Mouse (Mus musculus) CD4-positive helper T cell, adult 2 months (primary cell): Measurements from ENCODE around the gene Gm9918.

Experiments used
- DNase-seq: peaks from one replicate; pipeline ENCODE4 v3.0.0-alpha.2; 2012; ENCODE audit warnings: low read depth, missing footprints, low spot score

The Gm9918 gene

DNA sequence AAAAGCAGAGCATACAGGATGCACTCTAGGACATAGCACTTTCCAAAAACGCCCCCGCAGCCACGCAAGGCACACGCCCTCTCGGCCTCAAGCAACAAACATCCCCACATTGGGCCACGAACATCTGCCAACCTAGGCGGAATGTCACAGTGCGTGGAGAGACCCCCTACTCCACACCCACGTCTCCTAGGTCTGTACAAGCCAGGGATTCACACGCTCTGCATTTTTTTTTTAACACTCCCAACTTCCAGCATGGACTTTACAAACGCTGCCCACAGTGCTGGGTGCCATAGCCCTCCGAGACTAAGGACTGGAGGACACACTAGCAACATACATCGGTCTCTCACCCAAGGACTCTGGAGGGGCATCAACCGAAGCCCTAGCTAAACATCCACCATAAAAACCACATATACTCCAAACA is 24.9 kb upstream of the Gm9918 start:
- DNase-seq, result peak; percentile 57

DNA sequence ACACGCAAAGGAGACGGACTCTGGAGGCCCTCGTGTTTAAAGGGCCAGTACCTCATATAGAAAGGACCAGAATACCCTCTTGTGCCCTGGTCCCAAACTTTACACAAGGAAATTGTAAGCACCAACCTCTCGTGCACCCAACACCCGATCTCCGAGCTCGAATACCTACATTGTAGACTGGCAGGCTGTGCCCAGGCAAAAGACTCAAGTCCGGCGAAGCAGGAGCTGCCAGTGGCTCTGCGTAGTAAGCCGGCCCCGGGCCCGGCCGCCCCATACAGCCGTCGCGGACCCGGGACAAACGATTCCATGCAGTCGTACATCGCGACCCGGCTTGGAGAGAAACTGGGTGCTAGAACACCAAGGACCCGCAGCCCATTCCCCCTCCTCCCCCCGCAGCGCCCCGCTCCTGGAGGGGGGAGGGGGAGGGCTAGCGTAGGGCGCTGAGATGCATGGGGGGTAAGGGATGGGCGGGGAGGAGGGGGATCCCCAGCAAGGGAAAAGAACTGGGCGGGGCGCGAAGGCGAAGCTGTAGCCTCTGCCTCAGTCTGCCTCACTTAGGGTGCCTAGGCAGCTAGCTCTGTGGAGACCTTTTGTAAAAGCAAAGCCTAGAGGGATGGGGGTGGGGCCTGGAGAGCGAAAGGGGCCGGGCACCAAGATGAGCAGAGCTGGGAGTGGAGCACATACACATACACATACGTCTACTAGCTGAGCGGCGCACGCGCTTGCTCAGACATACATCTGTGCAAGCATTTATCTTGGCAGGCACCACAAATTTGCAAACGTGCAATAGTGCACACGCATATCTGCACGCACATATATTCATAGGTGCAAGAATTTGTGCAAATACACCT is 24.2 kb upstream of the Gm9918 start:
- peak; percentile 93 for DNase-seq

DNA sequence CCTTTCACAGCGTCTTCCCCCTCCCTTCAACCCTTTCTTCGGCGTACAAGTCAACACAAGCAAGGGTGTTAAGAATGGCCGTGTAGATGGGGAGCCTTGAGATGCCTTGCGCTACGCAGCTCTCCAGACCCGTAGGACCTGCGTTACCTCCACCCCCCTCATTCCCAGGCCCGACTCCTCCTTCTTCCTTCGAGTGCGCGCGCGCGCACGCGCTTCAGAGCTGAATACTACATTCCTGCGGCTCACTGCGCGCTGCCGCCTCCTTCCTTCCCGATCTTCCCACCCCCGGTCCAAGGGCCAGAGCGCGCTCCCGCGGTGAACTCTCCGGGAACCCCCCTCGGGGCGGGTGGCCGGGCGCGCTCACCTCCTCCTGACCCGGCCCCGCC is 23.5 kb upstream of the Gm9918 start:
- peak; percentile 89 for DNase-seq

DNA sequence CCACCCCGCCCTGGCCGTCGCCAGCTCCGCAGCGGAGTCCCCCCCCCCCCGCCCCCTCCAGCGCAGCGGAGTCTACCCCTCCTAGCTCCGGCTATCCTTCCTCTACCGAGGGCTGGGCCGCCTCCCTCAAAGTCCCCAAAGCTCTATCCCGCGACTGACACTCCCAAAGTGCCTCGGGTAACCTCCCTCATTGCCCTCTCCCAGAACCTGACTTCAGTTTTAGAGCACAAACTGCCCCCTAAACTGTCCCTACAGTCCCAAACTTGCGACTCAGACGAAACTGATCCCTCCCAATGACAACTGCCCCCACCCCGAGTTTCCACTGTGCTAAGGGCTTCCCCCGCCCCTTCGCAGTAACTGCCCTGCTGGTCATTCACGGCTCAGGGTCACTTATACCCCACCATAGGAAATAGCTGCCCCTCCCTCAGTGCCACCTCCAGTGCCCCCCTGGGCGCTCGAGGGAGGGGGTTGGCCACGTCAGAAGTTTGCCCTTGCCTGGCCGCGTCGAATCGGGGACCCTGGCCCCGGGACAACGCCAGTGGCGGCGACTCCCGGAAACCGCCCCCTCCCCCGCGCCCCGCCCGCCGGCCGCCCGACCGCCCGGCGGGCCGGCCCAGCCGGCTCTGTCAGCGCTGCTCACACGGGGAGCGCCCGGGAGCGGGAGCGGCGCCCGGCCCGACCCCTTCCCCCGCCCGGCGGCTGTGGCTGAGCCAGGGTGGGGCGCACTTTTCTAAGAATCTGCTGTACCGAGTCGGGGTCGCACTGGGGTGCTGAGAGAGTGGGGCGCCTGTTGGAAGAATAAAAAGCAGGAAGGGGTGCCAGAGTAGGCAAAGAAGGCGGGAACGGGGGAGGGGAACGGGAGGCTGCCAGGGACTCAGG is 22.9 kb upstream of the Gm9918 start:
- DNase-seq, result no peak

DNA sequence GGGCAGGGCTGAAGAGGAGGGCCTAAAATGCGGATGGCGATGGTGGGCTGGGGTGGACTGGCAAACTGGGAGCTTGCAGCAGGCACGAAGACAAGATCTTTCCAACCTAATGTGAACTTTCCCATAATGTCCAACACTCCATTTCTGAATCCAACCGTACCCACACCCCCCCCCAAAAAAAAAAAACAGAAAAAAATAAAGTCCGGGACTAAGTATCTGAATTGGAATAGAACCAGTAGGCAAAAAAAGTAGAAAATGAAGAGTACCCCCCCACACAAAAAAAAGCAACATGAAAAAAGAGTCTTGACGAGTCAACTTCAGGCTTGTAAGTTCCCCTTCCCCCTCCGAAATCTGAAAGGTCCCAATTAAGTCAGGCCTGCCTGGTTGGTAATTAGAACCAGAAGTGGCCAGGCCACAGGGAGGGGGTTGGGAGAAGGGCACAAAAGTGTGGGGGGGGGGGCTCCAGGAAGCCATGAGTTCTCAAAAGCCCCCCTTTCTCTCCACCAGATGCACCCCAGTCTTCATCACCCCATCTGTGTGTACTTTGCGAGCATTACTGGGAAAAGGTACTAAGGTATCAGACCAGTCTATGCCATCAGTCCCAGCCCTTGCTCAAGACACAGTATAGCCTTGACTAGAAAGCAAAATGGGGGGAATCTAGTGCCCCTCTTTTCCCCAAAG is 22.1 kb upstream of the Gm9918 start:
- peak; percentile 10 for DNase-seq

DNA sequence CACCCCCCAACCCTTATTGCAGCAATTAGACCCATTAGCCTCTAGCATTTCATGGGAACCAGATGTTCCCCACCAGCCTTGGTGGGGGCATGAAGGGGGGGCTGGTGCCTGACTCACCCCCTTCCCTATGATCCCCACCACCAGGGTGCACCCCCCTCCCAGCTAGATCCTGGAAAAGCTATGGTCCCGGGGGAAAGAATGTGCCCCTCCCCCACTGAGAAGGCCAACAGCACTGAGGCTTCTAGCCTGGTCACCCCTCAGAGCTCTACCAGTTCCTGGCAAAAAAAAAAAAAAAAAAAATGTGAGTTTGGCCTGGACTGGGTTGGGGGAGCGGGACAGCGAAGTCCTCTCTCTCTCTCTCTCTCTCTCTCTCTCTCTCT is 21.6 kb upstream of the Gm9918 start:
- peak; percentile 2 for DNase-seq

DNA sequence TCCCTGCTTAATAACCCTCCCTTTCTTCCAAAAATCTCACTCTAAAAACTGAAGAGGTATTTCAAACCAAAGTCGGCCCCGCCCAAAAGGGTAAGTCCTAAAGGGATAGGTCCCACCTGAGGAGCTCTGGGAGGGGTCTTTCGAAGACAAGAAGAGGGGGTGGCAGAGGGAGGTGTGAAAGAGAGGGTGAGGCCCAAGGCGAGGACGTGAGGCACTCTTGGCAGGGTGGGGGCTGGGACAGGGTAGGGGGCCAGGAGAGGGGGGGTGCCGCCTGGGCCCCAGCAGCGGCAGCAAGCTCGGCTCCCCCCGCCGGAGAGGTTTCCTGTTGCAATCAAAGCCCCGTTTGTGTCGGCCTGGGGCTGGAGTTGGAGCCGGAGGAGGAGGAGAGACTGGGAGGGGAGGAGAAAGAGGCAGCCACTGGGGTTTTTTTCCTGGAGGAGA is 21.1 kb upstream of the Gm9918 start:
- no peak for DNase-seq

DNA sequence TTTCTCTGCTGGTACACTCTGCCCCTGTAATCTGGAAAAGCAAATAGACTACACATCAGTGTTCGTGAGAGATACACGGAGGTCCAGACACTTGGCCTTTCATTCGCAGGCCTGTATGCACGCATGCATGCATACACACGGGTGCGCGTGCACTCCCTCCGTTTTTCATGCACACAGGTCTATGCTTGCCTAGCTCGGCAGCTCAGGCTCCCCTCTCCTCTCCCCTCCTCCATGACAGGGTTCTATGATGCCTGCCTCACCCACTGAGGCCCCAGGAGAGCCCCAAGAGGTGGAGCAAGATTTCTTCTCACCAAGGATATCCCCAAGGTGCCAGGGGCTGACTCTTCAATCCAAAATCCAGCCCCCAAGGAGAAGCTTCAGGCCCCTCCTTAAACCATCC is 20.4 kb upstream of the Gm9918 start:
- no peak for DNase-seq

DNA sequence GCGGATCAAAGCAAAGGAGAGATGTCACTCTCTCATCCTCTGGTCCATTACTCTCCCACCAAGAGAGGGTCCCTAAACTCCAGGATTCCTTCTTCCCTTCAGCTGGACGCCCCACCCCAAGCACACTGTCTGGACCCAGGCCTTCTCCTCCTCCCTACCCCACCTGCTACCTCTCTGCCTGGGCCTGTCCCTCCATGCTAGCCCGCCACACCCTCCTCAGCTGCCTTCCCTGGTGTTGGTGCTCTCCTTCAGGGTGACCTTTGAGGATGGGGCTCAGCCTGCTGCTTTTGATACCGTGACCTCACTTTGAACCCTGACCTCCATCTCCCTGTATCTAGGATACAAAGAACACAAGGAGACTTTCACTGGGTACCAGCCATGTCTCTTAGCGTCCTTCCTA is 19.8 kb upstream of the Gm9918 start:
- no peak for DNase-seq

DNA sequence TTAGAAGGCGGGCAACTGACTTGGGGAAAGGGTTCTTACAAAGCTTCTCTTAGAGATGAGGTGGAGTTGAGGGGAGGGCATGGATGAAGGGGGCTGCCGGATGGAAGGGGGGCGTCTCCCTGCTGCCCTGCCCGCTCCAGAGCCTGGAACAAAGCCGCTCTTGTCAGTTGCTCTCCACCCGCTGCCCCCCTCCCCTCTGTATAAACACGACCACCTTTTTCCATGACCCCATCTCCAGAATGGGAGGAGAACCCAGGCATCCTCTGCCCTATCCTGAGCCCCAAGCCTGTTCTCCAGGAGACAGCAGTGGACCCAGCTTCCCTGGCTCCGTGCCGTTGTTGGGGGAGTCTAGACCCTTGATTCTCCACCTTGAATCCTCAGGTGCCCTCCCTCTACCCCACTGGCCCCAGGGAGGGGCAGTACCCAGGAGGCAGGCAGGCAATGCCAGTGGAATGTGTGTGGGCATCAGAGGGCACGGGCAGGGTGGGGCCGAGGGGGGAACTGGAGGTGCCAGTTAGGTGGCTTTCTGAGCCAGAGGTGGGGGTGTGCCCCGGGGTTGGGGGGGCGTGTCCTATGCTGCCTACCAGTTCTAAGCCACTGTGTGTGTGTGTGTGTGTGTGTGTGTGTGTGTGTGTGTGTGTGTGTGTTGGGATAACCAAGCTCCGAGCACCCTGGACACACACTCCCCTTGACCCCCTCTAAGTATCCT is 14.7 kb upstream of the Gm9918 start:
- DNase-seq, result no peak

DNA sequence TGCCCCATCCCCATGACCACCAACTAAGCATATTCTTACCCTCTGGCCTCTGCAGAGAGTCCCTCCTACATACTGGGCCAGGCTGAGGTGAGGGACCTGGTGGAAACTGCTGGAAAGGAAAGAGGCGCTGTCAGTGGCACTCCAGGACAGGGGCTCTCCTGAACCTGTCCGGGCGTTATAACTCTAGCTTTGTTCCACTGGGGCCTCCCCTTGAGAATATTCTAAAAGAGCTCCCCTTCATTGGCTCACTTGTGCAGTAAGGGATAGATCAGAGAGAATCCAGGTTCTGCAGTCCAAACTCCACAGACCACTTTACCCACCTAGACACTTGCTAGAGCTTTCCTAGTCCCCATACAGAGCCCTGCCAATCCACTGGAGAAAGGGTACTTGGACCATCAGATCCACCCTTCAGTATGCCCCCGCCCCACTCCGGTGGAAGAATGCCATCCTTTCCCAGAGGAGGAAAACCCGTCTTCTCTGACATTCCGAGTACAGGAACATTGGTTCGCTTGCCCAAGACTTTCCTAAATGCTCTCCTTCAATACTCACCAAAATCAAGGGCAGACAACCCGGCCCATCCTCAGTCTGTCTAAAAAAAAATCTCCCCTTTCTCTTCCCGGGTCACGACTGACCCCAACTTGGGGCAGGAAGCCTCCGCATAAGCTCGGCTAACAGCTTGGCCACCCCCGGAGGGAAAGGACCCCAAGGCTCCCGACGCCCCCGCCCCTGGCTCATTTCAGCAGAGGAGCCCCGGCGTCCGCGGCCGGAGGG is 13.7 kb upstream of the Gm9918 start:
- DNase-seq, result no peak

DNA sequence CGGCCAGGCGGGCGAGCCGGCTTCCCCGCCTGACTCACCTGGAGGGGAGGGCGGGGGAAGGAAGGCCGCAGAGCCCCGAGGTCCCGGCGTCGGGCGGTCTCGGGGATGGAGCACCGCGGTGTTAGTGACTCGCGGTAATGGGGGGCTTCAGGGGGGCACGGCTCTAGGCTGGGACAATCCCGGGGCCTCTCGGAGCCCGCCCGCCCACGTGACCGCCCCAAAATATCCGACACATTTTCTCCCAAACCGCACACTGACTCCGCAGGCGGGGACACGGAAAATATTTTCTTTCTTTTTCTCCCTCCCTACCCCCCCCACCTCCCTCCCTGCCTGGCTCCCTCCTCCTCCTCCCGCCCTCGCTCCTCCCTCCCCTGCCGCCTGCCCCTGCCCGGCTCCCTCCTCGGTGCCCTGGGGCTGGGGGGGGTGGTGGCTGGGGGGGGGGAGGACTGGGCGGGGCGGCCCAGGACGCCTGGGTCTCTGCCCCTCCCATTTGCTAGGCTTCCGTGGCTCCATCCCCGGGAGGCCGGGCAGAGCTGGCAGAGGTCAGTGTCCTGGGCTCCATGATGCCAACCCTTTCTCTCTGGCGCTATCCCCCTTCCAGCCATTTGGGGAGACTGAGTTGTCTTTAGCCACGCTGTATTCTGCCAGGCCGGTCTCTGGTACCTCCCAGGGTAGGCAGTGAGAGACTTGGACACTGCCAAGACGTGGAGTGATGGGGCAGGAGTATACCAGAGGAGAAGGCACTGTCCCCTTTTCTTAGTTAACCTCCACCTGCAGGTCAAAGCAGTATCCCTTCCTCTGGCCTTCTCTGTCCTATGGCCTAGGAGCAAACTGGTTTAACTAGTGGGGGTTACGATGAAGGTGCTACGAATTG is 12.9 kb upstream of the Gm9918 start, which contains the start of gene Rarg:
TSS of gene Rarg (minus strand) at position 316 of the 874 bp plus-strand sequence.
- DNase-seq, result peak; percentile 73

DNA sequence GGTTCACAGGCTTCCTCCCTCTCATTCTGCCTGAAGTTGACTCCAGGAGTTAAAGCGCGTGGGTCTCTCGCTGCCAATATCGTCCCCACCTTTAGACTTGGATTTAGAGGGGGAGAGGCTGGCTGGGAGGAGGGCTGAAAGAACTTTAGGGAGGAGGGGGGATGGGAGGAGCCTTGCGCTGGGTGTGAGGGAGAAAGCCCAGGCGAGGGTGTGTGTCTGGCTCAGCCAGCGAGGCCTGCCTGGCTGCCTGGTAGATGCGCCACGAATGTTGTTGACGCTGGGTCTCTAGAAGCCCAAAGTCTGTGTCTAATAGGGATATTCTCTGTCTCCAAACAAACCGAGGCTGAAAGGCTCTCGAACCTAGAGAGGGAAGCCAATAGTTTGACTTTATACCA is 12.3 kb upstream of the Gm9918 start:
- DNase-seq, result peak; percentile 15

DNA sequence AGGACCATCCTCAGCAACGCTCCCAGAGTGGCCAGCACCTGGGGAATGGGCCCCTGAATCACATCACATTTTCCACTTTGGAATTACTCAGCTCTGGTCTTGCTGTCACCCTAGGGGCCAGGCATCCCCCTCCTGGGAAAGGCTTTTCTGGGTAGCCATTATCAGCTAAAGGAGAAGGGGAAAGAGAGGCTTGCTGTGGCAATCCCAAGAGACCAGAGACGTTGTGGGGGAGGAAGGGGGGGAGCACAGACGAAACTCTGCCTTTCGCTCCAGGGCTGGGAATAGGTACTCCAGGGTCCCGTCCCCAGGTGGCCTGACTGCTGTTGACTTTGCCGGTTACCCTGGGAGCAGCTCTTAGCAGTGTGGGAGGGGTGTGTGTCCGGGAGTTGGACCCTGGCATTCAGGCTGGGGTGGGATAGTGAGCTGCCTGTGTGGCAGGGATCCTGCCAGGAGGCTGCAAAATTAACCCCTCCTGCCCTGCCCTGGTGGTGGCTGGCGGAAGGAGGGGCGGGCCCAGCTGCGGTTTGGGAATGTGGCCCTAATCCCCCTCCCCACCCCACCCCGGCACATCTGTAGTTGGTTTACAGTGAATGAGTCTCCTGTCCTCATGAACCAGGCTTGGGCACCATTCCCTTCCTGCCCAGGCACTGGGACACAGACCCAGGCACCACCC is 11.6 kb upstream of the Gm9918 start:
- DNase-seq, result no peak

DNA sequence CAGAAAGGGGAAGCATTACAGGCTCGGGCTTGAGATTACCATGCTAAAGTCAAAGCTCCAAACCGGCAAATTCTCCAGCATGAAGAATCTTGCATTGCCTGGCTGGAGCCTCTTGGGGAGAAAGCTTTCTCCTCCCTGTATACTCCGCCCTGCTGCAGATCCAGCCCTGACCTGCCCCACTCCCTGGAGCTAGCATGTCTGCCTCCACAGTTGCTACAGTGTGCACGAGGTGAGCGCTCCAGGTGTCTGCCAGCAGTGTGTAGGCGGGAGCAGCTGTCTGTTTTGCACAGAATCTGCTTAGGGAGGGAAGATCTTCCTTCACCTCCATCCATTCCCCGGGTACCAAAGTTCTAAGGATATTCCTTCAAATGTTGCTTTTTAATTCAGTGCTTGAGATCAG is 7.8 kb upstream of the Gm9918 start:
- no peak for DNase-seq

DNA sequence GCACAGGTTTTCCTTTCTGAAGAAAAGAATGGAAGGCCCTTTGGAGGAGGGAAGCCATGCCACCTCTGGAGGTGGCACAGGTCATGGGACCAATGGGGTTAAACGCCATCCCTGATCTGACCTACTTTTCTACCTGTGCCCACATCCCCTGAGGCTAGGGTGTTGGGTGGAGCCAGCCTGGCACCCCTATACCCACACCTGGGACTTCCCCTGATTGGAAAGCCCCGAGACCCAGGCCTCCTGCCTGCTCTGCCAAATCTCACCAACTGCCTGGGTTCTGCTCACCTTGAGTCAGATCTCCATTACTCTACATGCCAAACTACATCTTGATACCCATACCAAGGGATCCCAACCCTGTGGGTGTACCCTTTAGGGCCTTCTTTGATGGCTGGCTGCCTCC is 7.3 kb upstream of the Gm9918 start:
- peak; percentile 81 for DNase-seq

DNA sequence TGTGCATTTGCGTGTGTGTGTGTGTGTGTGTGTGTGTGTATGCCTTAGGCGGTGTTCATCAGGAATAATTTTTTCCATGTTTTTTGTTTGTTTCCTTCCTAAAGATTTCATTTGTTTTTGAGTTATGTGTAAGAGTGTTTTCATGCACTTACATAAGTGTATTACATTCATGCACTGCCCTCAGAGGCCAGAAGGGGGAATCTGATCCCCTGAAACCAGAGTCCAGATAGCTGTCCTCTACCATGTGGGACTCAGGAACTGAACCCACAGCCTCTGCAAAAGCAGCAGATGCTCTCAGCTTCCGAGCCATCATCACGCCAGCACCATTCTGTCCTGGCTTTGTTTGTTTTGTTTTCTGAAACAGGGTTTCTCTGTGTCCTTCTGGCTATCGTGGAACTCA is 4.8 kb upstream of the Gm9918 start:
- no peak for DNase-seq

DNA sequence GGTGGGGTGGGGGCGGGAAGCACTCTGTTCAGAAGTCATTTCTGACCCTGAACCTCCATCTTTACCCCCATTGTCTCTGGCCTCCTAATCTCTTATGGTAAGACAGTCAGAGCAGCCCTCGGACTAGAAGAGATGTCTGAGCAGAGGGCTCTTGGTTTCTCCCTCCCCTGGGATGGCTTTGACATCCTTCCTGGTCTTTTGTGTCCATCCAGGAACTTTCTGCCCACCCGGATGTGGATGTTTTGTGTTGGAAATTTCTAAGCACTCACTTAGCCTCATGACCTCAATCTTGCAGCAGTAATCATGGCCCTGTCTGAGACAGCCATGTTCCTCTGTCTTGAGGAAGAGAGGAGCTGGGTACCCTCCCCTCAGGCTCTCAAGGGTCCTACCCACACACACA is 1.1 kb downstream of the Gm9918 start:
- no peak for DNase-seq
